Mouse (Mus musculus) intestine, embryonic 14.5 days (tissue): ENCODE measurements at regions not wholly inside any gene's neighbourhood (a gene's known extent, or its start where the extent isn't known, plus 50 kb on each side); places are given as distances from the start of the nearest gene placed in this dataset.

Source experiments
- ATAC-seq: fragments of 200-750 bp; cut with Nextera tagmentation; replicated peaks from 2 replicates; pipeline ENCODE4 v1.8.0; 2017; ENCODE audit warnings: low read depth, moderate number of reproducible peaks, moderate TSS enrichment, moderate library complexity; ENCODE audit not compliant: low FRiP score, low TSS enrichment
- DNase-seq: peaks from one replicate; pipeline ENCODE4 v3.0.0-alpha.2; 2018; ENCODE audit warnings: low spot score
- H3K27ac ChIP-seq: fragments of 300-500 bp; sonication (generic); 2 replicates; pipeline ENCODE4 v1.5.1; 2014; ENCODE audit warnings: low read depth, mild to moderate bottlenecking, control low read depth
- H3K27me3 ChIP-seq: fragments of 300-500 bp; sonication (generic); replicated peaks from 2 replicates; pipeline ENCODE4 v1.6.1; 2014; ENCODE audit warnings: low read length, control low read depth; ENCODE audit not compliant: control insufficient read depth, insufficient read depth
- H3K36me3 ChIP-seq: fragments of 300-500 bp; sonication (generic); 2 replicates; pipeline ENCODE4 v1.6.1; 2014; ENCODE audit warnings: low read length, control low read depth; ENCODE audit not compliant: control insufficient read depth, insufficient read depth
- H3K4me1 ChIP-seq: fragments of 300-500 bp; sonication (generic); replicated peaks from 2 replicates; pipeline ENCODE4 v1.6.1; 2014; ENCODE audit warnings: low read length, control low read depth, mixed read lengths; ENCODE audit not compliant: control insufficient read depth, insufficient read depth
- H3K4me2 ChIP-seq: fragments of 300-500 bp; sonication (generic); 2 replicates; pipeline ENCODE4 v1.6.1; 2014; ENCODE audit warnings: low read length
- H3K4me3 ChIP-seq: fragments of 300-500 bp; sonication (generic); 2 replicates; pipeline ENCODE4 v1.5.1; 2014; ENCODE audit warnings: low read depth, low read length, control low read depth, mixed read lengths
- H3K9ac ChIP-seq: fragments of 300-500 bp; sonication (generic); 2 replicates; pipeline ENCODE4 v1.6.1; 2014; ENCODE audit warnings: mild to moderate bottlenecking, low read length
- H3K9me3 ChIP-seq: fragments of 300-500 bp; sonication (generic); 2 replicates; pipeline ENCODE4 v1.6.1; 2016; ENCODE audit warnings: low read length, control low read depth; ENCODE audit not compliant: control insufficient read depth
- WGBS: fragments of 180-500 bp; shearing (Covaris S2); extraction: QIAGEN DNeasy Blood & Tissue Kit; methylation state at CpG from one replicate; pipeline ENCODE4 v1.1.7; 2014; 5-methylcytosine and 5-hydroxymethylcytosine counted together

DNA sequence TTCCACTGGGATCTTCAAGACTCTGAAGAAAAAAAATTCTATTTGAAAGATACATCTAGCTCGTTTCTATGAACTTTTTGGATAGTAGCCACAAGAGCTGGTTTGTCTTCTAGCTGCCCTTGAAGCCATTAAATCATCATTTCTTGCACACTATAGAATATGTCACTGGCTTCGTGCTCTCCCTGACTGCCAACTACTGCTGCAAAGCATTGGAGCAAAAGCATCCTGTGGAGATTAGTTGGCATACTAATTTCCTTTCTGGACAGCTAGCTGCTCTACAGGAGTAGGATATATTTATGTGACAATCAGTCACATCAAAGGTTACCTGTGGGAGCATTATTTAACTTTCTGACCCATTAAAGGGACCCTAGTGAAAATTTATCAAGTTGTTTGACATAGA, 243.1 kb downstream of the Pdgfc start:
- Histone ChIP-seq H3K36me3 (no peaks in the 10 kb centered on the region), H3K4me3 (no peak overlapping the region), H3K27ac (no peak overlapping the region), H3K27me3 (no peaks in the 10 kb centered on the region), H3K9me3 (no peaks in the 10 kb centered on the region), H3K9ac (no peak overlapping the region), H3K4me2 (no peak overlapping the region), H3K4me1 (no peaks in the 10 kb centered on the region)
- 38% methylated on average over 2 of the region's 2 CpGs for WGBS
- ATAC-seq, result no peak
- DNase-seq, result no peak

DNA sequence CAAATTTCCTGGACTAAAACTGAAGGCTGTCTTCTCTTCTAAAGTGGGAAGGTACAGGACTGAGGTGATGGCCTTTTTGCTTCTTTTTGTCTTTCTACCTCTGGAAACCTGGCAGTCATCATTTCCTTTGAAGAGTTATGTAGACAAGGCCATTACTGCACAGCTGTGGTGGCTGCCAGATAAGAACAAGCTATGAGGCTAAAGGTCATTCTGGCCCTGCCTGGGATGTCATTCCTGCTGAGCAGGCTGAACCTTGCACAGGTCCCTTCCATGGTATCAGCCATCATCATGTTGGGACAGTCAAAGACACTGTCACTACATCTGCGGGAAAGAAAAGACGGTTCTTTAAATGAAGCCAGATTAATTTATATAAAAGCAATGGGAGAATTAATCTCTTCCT, 253.5 kb downstream of the Pdgfc start:
- Histone ChIP-seq H3K4me1 (no peaks in the 10 kb centered on the region), H3K9me3 (no peaks in the 10 kb centered on the region), H3K4me2 (no peak overlapping the region), H3K4me3 (no peak overlapping the region), H3K27me3 (no peaks in the 10 kb centered on the region), H3K36me3 (no peaks in the 10 kb centered on the region), H3K27ac (no peak overlapping the region), H3K9ac (no peak overlapping the region)
- ATAC-seq (no peak), DNase-seq (no peak)
- 97% methylated on average over 2 of the region's 2 CpGs for WGBS

DNA sequence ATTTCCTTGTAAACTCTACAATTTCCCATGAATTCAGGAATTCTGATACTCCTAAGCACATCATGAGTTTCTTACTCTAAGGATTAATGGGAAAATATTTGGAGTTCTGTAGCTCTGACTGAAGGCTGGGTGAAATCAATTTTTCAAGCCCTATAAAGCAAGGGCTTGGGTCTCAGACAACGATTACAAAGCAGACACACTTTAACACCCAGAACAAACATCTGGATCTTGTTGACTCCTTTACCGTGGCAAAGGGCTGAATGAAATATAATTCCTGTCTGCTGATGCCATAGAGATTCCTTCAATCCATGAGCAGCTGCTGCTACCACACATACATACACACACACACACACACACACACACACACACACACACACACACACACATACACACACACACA, 256.2 kb downstream of the Pdgfc start:
- H3K4me2 ChIP-seq, result no peak overlapping the region
- H3K4me3 ChIP-seq, result no peak overlapping the region
- no peak overlapping the region for H3K27ac ChIP-seq
- DNase-seq (no peak), ATAC-seq (no peak)
- H3K9me3 ChIP-seq, result no peaks in the 10 kb centered on the region
- no peaks in the 10 kb centered on the region for H3K4me1 ChIP-seq
- no peaks in the 10 kb centered on the region for H3K36me3 ChIP-seq
- H3K9ac ChIP-seq, result no peak overlapping the region
- 7% methylated on average over 2 of the region's 2 CpGs for WGBS
- H3K27me3 ChIP-seq, result no peaks in the 10 kb centered on the region

DNA sequence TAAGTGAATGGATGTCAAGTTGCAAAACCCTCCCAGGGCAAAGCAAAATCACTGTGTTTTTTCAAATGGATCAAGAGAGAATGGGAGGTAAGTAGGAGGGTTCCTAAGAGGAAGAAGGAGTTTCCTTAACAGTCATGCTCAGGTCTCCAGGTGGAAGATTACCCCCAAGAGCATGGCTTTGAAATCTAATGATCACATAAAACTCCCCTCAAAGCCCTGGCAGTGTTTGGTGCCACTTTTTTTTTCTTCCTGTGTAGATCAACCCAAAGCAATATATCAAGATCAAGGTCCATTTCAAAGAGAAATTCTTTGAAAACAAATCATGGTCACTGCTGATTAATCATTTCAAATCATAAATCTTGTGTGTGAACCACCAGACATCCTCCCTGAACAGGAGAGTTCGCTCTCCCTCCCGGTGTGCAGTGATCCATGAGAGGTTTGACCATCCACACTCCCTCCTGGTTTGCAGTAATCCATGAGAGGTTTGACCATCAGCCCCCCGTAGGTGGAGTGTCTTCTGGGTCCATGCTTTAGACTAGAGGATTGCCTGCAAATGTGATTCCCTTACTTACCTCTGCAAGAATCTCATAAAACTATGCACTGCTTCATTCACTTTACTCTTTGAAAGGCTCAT, 257.1 kb downstream of the Pdgfc start:
- Histone ChIP-seq H3K9me3 (no peaks in the 10 kb centered on the region), H3K27ac (no peak overlapping the region), H3K4me2 (no peak overlapping the region), H3K36me3 (no peaks in the 10 kb centered on the region), H3K9ac (no peak overlapping the region), H3K4me1 (no peaks in the 10 kb centered on the region), H3K4me3 (no peak overlapping the region), H3K27me3 (no peaks in the 10 kb centered on the region)
- 65% methylated on average over 3 of the region's 3 CpGs for WGBS
- ATAC-seq (no peak), DNase-seq (no peak)

DNA sequence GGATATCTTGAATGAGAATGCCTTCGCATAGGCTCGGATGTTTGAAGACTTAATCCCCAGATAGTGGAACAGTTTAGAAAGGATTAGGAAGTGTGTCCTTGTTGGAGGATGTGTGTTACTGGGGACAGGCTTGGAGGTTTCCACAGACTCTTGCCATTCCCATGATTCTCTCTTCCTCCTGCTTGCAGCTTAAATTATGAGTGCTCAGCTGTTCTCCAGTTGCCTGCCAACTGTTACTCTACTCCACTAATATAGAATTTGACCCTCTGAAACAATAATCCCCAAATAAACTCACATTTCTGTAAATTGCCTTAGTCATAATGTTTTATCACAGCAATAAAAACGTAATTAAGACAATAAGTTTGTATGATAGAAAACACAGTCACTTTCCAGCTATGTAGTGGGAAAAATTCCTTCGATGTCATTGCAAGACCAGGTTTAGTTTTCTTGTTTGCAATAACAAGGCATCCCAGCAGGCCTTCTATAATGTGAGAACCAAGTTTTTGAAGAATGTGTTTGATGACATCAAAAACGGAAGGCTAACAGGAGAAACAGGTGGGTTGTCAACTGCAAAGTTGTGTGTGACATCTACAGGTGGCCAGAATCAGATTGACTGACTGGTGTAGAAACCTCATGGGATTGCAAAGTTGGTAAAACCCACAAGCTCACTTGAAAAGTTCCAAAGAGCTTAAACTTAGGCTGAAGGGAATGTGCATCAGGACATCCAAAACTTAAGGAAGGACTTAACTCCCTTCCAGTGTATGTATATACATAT, 268.0 kb downstream of the Pdgfc start:
- no peaks in the 10 kb centered on the region for H3K4me1 ChIP-seq
- H3K4me3 ChIP-seq, result no peak overlapping the region
- H3K27ac ChIP-seq, result no peak overlapping the region
- H3K9me3 ChIP-seq, result no peaks in the 10 kb centered on the region
- WGBS, result 87% methylated on average over 5 of the region's 5 CpGs
- no peaks in the 10 kb centered on the region for H3K36me3 ChIP-seq
- H3K9ac ChIP-seq, result no peak overlapping the region
- no peak for DNase-seq
- H3K4me2 ChIP-seq, result no peak overlapping the region
- no peaks in the 10 kb centered on the region for H3K27me3 ChIP-seq
- ATAC-seq, result no peak

DNA sequence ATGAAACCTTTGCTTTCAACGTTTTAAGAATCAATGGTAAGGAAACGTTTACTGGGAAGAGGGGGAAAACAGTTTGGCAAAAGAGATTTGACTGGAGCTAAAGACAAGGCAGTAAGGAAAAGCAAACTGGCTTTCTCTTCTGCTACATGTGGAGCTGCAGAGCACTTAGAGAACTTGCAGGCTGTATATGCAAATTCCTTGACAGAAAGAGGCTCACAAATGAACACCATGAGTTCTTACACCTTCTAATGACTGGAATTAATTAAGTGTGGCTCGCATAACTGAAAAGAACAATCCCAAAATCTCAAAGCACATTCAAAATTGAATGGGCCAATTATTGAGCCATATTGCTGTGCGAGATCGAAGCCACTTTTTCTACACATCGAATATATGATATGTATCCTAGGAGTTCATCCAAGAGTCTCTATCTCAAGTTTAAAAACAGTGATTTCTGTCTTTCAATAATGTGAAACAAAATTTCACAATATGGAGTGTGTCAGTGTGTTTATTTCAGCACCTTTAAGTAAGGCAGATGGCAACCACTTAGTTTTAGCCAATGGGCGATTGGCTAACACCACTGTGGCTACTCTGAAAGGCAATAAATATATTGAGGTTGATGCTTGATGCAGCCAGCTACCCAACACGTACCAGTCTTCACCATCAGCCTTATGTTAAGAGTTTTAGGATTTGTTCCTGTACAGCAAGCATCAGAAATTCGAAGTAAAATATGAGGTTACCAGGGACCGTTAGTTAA, 269.4 kb downstream of the Pdgfc start:
- Histone ChIP-seq H3K4me3 (no peak overlapping the region), H3K27me3 (no peaks in the 10 kb centered on the region), H3K9ac (no peak overlapping the region), H3K4me2 (no peak overlapping the region), H3K36me3 (no peaks in the 10 kb centered on the region), H3K27ac (no peak overlapping the region), H3K9me3 (no peaks in the 10 kb centered on the region), H3K4me1 (no peaks in the 10 kb centered on the region)
- DNase-seq (no peak), ATAC-seq (no peak)
- WGBS, result 81% methylated on average over 10 of the region's 10 CpGs

DNA sequence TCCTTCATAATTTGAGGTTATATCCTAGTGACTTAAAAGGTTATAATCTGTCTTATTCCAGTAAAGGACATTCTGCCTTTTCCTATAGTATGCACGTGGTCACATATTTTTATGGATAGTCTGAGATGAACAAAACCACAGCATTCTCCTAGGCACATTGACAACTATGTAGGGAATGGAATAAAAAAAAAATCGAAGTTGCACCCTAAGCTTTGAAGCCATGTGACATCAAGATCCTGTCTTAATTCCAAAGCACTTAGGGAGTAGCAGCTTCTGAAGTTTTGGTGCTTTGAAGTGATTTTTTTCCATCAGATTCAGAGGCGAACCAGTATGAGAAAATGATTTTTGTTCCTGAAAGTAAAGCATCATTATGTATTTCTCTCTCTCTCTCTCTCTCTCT, 290.6 kb downstream of the Pdgfc start:
- H3K9me3 ChIP-seq, result no peaks in the 10 kb centered on the region
- ATAC-seq (no peak), DNase-seq (no peak)
- no peak overlapping the region for H3K27ac ChIP-seq
- no peak overlapping the region for H3K4me2 ChIP-seq
- WGBS, result 74% methylated on average over 3 of the region's 3 CpGs
- H3K27me3 ChIP-seq, result no peaks in the 10 kb centered on the region
- no peak overlapping the region for H3K4me3 ChIP-seq
- no peak overlapping the region for H3K9ac ChIP-seq
- no peaks in the 10 kb centered on the region for H3K36me3 ChIP-seq
- no peaks in the 10 kb centered on the region; the same call in 1 of the 2 replicates for H3K4me1 ChIP-seq

DNA sequence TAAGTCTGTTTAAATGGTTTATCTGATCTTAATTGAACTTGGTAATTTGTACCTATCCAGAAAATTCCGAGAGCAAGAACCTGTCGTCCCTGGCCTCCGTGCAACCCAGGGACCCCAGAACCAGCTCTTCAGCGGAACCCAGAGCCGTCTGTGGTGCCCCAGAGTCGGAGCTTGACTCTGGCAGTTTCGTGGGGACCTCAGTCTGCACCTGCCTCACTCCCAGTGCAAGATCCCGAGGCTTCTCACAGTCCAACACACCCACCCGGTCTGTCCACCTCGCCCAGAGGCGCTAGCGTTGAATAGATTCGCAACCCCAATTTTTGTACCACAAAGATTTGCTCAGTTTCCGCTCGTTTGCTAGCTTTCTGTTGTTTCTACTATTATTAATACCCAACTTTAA, 315.5 kb downstream of the Pdgfc start:
- Histone ChIP-seq H3K4me1 (no peaks in the 10 kb centered on the region), H3K9ac (no peak overlapping the region), H3K4me2 (no peak overlapping the region), H3K4me3 (no peak overlapping the region), H3K27me3 (no peaks in the 10 kb centered on the region), H3K9me3 (no peaks in the 10 kb centered on the region), H3K27ac (no peak overlapping the region), H3K36me3 (no peaks in the 10 kb centered on the region)
- ATAC-seq (no peak), DNase-seq (no peak)
- WGBS, result 90% methylated on average over 15 of the region's 15 CpGs
